Mouse (Mus musculus): ENCODE results near the gene Cabin1. TPM values are rescaled to one million over a fixed set of nuclear protein-coding genes. Genes with fewer than 3 reads are reported as not detected.
A peak's percentile ranks its signal among the peaks of the same experiment; 100 is the strongest.

The Cabin1 gene
- polyA plus RNA-seq, 1 experiment from 2014 or later = 30.0 TPM

DNA sequence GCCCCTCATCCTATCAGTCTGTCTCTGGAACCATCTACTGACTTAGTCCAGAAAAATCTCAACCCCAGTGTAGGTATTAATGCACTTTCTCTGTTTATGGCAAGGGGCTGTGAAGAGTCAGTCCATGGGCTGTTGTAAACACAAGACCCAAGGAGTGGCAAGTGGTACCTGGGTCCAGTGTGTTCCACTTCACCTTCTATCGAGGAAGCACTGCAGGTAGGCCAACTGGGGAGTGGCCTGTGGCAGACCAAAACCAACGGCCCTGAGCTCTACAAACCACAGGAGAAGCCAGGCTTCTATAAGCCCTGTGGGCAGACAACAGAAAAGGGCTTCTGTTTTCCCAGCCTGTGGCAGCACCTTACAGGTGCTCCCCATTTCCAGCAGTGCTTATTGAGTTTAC is 86.6 kb downstream of the Cabin1 start:
- 0 out of 2 replicates have a peak, but pooled peaks cover 4% of the 10 kb centered on the region for H3K4me1 ChIP-seq
- 68% methylated on average over 2 of the region's 2 CpGs for WGBS
- peaks cover 66% of the 10 kb centered on the region for H3K36me3 ChIP-seq
- no peak for ATAC-seq (ENCODE audit: insufficient number of reproducible peaks, insufficient read depth, low FRiP score, low TSS enrichment, low read depth)
- H3K4me2 ChIP-seq = no peak overlapping the region
- H3K9me3 ChIP-seq = no peaks in the 10 kb centered on the region
- H3K9ac ChIP-seq = no peak overlapping the region
- H3K27ac ChIP-seq = 0 out of 2 replicates have a peak overlapping the region, but pooled peaks have one; percentile 39
- H3K4me3 ChIP-seq = no peak overlapping the region
- H3K27me3 ChIP-seq = no peaks in the 10 kb centered on the region

DNA sequence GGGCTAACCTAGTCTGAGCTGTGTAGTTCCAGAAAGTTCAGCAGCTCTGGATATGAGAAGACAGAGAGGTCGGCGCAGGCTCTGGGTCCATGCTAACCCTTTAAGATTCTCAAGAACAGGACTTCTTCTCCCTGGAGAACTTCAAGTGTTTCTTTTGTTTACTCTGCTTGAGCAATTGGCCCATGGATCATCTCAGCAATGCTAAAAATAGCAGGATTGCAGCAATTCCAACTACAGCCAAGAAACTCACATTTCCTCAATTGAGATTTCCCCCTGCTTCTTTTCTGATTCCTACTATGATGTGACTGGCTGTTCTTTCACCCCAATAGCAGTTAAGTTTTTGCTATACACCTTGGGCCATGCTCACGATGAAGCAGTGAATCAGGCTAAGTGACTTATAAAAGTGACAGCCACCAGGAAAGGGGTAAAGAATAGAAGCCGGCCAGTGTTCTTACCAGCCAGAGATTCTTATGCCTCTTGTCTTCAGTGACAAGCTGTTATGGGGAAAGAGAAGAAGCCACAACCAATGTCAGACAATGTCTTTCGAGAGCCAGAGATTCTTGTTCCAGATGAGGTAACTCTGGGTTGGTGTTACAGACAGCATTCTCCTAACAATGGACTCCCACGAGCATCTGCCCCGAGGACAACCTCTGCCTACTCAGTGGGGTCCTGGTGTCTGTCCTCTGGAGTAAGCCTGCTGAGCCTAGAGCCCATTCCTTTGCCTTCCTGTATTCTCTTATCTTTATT is 87.1 kb downstream of the Cabin1 start:
- Histone ChIP-seq H3K4me3 (no peak overlapping the region), H3K27ac (peak overlapping the region; percentile 39; the same call in 1 of the 2 replicates)

DNA sequence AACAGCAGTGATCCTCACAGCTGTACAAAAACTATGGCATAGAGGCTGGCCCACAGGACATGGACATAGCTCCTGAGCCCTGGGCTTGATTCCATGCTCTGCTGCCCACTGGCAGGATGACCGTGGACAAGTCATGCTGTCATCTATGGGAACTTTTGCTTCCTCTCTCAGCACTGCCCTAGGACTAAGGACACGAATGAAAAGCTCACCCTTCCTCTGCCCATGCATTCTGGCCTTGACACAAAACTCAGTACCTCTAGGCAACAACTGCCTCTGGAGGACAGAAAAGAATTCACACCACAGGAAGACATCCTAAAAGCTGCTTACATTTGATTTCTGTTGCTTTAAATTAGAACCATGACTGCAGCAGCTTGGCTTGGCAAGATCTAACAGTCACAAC is 87.9 kb downstream of the Cabin1 start:
- Histone ChIP-seq H3K36me3 (peaks cover 66% of the 10 kb centered on the region), H3K9ac (no peak overlapping the region), H3K9me3 (no peaks in the 10 kb centered on the region), H3K4me2 (no peak overlapping the region), H3K27ac (no peak overlapping the region), H3K4me3 (no peak overlapping the region), H3K4me1 (0 out of 2 replicates have a peak, but pooled peaks cover 4% of the 10 kb centered on the region), H3K27me3 (no peaks in the 10 kb centered on the region)
- ATAC-seq (ENCODE audit: insufficient number of reproducible peaks, insufficient read depth, low FRiP score, low TSS enrichment, low read depth) = no peak
- 88% methylated on average over 2 of the region's 2 CpGs for WGBS

More for the DNA sequence above, 87.1 kb downstream of the Cabin1 start:
- no peak overlapping the region for H3K9ac ChIP-seq
- H3K9me3 ChIP-seq = no peaks in the 10 kb centered on the region
- 81% methylated on average over 7 of the region's 7 CpGs for WGBS
- H3K4me1 ChIP-seq = 0 out of 2 replicates have a peak, but pooled peaks cover 4% of the 10 kb centered on the region
- H3K27me3 ChIP-seq = no peaks in the 10 kb centered on the region
- no peak overlapping the region for H3K4me2 ChIP-seq
- no peak for ATAC-seq (ENCODE audit: insufficient number of reproducible peaks, insufficient read depth, low FRiP score, low TSS enrichment, low read depth)
- H3K36me3 ChIP-seq = peaks cover 65% of the 10 kb centered on the region

DNA sequence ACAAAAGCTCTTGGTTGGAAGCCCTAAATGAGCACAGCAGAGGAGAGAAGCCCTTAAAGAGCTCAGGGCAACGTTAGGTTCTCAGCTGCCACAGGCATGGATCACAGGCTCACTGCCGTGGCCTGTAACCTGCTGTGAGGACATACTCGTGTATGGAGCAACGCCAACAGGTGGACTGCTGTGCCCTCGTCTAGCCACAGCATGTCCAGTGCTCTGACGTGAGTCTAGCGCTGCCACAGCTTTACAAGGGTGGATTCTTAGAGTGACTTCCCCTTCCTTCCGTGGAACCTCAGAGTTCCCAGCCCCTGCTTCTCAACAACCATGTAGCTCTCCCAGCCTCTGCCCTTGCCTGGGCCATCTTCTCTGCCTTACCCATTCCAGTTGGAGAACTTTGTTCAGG is 88.5 kb downstream of the Cabin1 start:
- WGBS = 62% methylated on average over 8 of the region's 8 CpGs
- no peak for ATAC-seq (ENCODE audit: insufficient number of reproducible peaks, insufficient read depth, low FRiP score, low TSS enrichment, low read depth)
- Histone ChIP-seq H3K4me3 (no peak overlapping the region), H3K4me2 (no peak overlapping the region), H3K36me3 (peaks cover 64% of the 10 kb centered on the region), H3K9ac (no peak overlapping the region), H3K4me1 (0 out of 2 replicates have a peak, but pooled peaks cover 4% of the 10 kb centered on the region), H3K27me3 (no peaks in the 10 kb centered on the region), H3K27ac (no peak overlapping the region), H3K9me3 (no peaks in the 10 kb centered on the region)

DNA sequence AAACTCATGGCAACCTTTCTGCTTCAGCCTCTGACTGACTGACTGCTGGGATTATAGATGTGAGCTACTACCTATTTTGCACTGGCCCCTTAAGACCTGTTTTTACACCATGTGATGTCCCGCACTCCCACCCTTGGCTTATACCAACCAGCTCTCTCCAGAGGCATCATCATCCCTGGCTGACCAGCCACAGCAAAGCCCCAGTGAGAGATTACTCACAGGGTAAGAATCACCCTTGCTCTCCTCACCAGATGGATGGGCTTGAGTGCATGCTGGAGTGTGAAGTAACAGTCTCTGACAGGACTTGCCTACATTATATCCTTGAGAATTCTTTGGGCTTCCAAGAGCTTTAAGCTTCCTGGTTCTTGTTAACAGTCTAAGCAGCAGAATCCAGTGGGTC is 94.2 kb downstream of the Cabin1 start:
- no peak for ATAC-seq (ENCODE audit: insufficient number of reproducible peaks, insufficient read depth, low FRiP score, low TSS enrichment, low read depth)
- Histone ChIP-seq H3K9ac (no peak overlapping the region), H3K4me3 (no peak overlapping the region), H3K4me2 (no peak overlapping the region), H3K27ac (no peak overlapping the region), H3K36me3 (peaks cover 39% of the 10 kb centered on the region; the same call in 1 of the 2 replicates), H3K27me3 (peaks cover 17% of the 10 kb centered on the region), H3K9me3 (no peaks in the 10 kb centered on the region), H3K4me1 (peaks cover 21% of the 10 kb centered on the region)
- 94% methylated on average over 1 of the region's 1 CpGs for WGBS

DNA sequence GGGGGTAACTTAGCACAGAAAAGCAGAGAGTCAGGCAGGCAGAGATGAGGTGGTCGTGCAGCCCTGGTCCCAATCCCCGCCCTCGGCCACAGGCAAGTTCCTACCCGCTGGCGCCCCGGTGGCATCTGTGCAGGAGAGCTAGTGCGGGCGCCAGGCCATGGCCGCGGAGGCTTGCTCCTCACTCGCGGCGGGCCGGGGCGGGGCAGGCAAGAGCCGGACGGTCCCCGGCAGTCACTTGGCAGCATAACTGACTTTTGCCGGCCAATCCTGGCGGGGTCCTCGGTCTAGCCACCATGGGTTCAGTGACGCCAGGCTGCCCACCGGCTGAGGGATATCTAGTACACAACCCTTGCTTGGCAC is 96.2 kb downstream of the Cabin1 start:
- Histone ChIP-seq H3K9ac (peak overlapping the region; percentile 83), H3K4me2 (peak overlapping the region; percentile 96), H3K27ac (peak overlapping the region; percentile 77; the same call in 1 of the 2 replicates), H3K4me1 (peaks cover 21% of the 10 kb centered on the region), H3K9me3 (no peaks in the 10 kb centered on the region), H3K36me3 (peaks cover 39% of the 10 kb centered on the region), H3K4me3 (peak overlapping the region; percentile 68), H3K27me3 (peaks cover 17% of the 10 kb centered on the region)
- peak; percentile 48; the same call in 1 of the 2 replicates for ATAC-seq (ENCODE audit: insufficient number of reproducible peaks, insufficient read depth, low FRiP score, low TSS enrichment, low read depth)
- 1% methylated on average over 23 of the region's 23 CpGs for WGBS

DNA sequence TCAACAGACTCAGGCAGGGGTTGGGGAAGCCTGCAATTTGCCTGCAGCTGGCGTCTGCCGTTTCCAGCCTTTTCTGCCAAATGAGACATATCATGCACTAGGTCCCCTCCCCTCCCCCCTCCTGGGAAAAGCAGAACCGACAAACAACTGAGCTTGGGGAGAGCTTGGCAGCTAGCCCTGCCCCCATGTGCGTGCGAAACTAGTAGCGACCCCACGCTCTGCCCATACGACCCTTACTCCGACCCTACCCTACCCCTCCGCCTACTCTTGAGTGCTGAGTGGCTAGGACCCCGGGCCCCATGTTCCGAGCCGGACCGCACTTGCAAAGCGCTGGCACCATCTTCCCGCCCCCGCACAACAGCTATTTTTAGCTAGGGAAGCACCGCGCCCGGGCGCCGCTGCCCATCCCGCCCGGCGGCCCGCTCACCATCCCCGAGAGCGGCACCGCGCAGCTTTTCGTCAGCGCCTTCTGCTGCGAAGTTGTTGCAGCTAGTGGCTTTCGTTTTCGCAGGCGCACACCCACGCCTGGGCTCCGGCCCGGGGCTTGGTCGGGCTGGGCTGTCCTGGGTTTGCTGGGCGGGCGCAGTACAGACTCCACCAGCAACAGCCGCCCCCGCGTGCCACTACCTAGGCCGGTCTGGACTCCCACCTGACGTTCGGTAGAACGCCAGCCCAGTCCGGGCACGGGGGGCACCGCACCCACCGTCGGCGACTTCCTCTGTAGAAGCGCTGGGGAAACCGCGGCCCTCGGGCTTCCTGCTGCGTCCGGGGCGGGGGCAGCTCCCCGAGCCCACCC is 96.8 kb downstream of the Cabin1 start:
- WGBS = under 1% methylated on average over 62 of the region's 63 CpGs
- peak; percentile 73; the same call in 1 of the 2 replicates for ATAC-seq (ENCODE audit: insufficient number of reproducible peaks, insufficient read depth, low FRiP score, low TSS enrichment, low read depth)
- H3K36me3 ChIP-seq = peaks cover 41% of the 10 kb centered on the region
- peak overlapping the region; percentile 83 for H3K9ac ChIP-seq
- H3K4me1 ChIP-seq = peaks cover 21% of the 10 kb centered on the region
- H3K9me3 ChIP-seq = no peaks in the 10 kb centered on the region
- peak overlapping the region; percentile 77 for H3K27ac ChIP-seq
- peak overlapping the region; percentile 96 for H3K4me2 ChIP-seq
- H3K4me3 ChIP-seq = peak overlapping the region; percentile 68
- H3K27me3 ChIP-seq = peaks cover 17% of the 10 kb centered on the region

DNA sequence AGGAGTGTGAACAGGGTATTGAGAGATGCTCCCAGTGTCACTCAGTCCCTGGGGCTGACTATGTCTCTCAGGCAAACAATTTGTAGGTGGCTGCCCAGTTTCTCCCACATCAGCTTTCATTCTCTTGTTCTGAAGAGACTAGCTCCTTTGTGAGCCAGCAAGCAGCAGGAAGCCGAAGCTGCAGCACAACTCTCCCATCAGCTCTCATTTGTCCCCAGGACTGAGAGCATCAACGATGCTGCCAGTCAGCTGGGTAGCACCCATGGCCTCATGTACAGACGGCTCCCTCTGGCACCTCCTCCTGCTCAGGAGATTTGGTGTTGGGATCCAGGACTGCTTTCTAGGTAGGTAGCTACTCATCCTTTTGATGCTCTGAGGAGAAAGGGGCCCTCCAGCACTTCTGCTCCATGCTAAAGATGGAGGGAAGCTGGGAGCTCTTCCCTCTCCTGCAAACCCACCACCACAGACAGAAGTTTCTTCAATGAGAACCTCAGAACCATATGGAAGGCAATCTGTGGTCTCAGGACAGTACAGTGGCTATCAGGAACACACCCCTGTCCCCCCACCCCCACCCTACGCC is 97.6 kb downstream of the Cabin1 start:
- H3K27ac ChIP-seq = no peak overlapping the region
- peak overlapping the region; percentile 68 for H3K4me3 ChIP-seq
- H3K4me1 ChIP-seq = peaks cover 21% of the 10 kb centered on the region
- 35% methylated on average over 4 of the region's 4 CpGs for WGBS
- H3K9me3 ChIP-seq = no peaks in the 10 kb centered on the region
- H3K4me2 ChIP-seq = peak overlapping the region; percentile 96
- no peak for ATAC-seq (ENCODE audit: insufficient number of reproducible peaks, insufficient read depth, low FRiP score, low TSS enrichment, low read depth)
- H3K36me3 ChIP-seq = peaks cover 44% of the 10 kb centered on the region
- H3K27me3 ChIP-seq = peaks cover 17% of the 10 kb centered on the region
- H3K9ac ChIP-seq = peak overlapping the region; percentile 83

DNA sequence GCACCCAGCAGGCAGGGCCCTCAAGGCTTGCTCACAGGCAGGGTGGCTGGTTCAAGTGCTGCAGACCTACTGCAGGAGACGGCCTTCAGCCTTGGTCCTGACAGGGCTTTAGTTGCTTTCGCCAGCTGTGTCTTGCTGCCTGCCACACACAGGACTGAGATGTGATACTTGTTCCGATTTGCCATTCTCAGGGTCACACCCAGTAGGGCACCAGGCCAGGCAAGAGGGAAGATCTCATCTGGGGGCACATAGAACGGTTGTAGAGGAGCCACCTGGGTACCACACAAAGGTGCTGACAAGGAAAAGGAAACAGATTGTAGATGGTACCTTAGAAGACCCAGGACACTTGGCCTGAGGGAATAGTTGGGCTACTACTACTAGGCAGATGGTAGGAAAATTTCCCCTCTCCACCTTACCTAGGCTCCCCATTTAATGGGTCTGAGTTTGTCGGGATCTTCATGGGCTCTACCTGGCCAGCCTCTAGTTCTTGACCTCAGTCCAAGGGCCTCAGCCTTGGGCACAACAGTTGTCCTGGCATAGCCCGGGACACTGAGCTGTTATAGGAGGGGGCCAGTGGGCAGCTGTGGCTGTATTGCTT is 99.4 kb downstream of the Cabin1 start:
- Histone ChIP-seq H3K36me3 (peaks cover 43% of the 10 kb centered on the region), H3K4me2 (no peak overlapping the region), H3K4me3 (no peak overlapping the region), H3K27me3 (peaks cover 17% of the 10 kb centered on the region), H3K27ac (no peak overlapping the region), H3K9ac (no peak overlapping the region), H3K9me3 (no peaks in the 10 kb centered on the region), H3K4me1 (peaks cover 21% of the 10 kb centered on the region)
- no peak for ATAC-seq (ENCODE audit: insufficient number of reproducible peaks, insufficient read depth, low FRiP score, low TSS enrichment, low read depth)
- 91% methylated on average over 6 of the region's 6 CpGs for WGBS

DNA sequence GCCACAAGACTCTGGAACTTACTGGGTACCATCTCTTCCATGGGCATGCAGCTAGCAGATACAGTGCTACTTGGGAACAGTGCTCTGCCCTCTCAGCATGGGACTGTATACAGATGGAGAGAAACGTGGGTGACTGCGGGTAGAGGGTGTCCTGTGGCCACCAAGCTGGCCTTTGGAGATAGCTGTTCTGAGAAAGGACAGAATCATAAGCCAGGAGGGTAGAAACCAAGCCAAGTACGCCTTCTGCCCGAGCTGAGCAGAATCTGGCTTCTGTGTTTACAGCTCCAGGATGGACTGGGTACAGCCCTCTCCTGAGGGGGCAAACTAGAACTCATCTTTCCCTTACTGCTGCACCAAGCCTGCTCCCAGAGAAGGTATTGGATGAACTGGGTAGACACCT is 101.6 kb downstream of the Cabin1 start:
- Histone ChIP-seq H3K9me3 (no peaks in the 10 kb centered on the region), H3K4me1 (peaks cover 13% of the 10 kb centered on the region), H3K4me2 (no peak overlapping the region), H3K36me3 (peaks cover 57% of the 10 kb centered on the region), H3K9ac (no peak overlapping the region), H3K27me3 (no peaks in the 10 kb centered on the region), H3K27ac (no peak overlapping the region), H3K4me3 (no peak overlapping the region)
- ATAC-seq (ENCODE audit: insufficient number of reproducible peaks, insufficient read depth, low FRiP score, low TSS enrichment, low read depth) = no peak
- 86% methylated on average over 4 of the region's 4 CpGs for WGBS

DNA sequence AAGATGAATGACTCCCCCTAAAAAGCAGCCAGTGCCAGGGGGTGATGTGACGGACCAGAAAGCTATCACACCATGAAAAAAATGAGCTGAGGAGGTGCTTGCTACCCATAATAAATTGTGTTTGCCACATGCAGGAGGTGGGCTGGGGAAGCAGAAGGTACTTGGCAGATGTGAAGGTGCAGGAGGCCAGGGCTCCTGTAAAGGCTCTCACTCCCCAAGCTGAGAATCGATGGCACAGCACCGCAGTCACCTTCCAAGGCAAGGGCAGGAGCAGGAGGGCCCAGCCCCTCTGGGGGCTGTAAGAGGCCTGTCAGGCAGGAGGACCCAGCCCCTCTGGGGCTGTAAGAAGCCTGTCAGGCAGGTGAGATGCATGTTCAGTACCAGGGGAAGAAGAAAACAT is 102.3 kb downstream of the Cabin1 start:
- peaks cover 64% of the 10 kb centered on the region for H3K36me3 ChIP-seq

More for the DNA sequence above, 102.3 kb downstream of the Cabin1 start:
- ATAC-seq (ENCODE audit: insufficient number of reproducible peaks, insufficient read depth, low FRiP score, low TSS enrichment, low read depth) = no peak
- H3K27me3 ChIP-seq = no peaks in the 10 kb centered on the region
- no peaks in the 10 kb centered on the region for H3K9me3 ChIP-seq
- no peak overlapping the region for H3K27ac ChIP-seq
- no peak overlapping the region for H3K9ac ChIP-seq
- WGBS = 87% methylated on average over 3 of the region's 3 CpGs
- H3K4me3 ChIP-seq = no peak overlapping the region
- peaks cover 8% of the 10 kb centered on the region for H3K4me1 ChIP-seq
- no peak overlapping the region for H3K4me2 ChIP-seq
